Mouse (Mus musculus): ENCODE data around the gene Olfr91. TPM values are rescaled to one million over a fixed set of nuclear protein-coding genes. Genes with fewer than 3 reads are reported as not detected.

Olfr91 gene
- polyA plus RNA-seq, 1 experiment, result not detected

- H3K4me1 ChIP-seq (ENCODE audit: control insufficient read depth, insufficient read depth, low read length), result no peaks in the 10 kb centered on the region
- H3K27ac ChIP-seq (ENCODE audit: control insufficient read depth, insufficient read depth, low read depth, low read length, poor library complexity), result no peak overlapping the region
- no peak for TF ChIP-seq POLR2A (IDR thresholded peaks at IDR 0.05; ENCODE audit: borderline replicate concordance, control insufficient read depth, low read depth, low read length)
- TF ChIP-seq CTCF (IDR thresholded peaks at IDR 0.05; ENCODE audit: control insufficient read depth, insufficient read depth, low read length), result no peak
- H3K4me3 ChIP-seq (replicated peaks; ENCODE audit: control insufficient read depth, low read depth, low read length), result no peak overlapping the region
- WGBS, result 78% methylated on average over 8 of the region's 8 CpGs
Measured at GRCm38 (mm10) chr17:37070121-37070520, 28.0 kb downstream of the Olfr91 start.

GRCm38 (mm10) chr17:37067861-37068260 lies 30.2 kb downstream of the Olfr91 start:
- Histone ChIP-seq H3K4me3 (replicated peaks; ENCODE audit: control insufficient read depth, low read depth, low read length) (no peak overlapping the region), H3K4me1 (ENCODE audit: control insufficient read depth, insufficient read depth, low read length) (no peaks in the 10 kb centered on the region), H3K27ac (ENCODE audit: control insufficient read depth, insufficient read depth, low read depth, low read length, poor library complexity) (no peak overlapping the region)
- 94% methylated on average over 1 of the region's 1 CpGs for WGBS
- TF ChIP-seq POLR2A (IDR thresholded peaks at IDR 0.05; ENCODE audit: borderline replicate concordance, control insufficient read depth, low read depth, low read length) (no peak), CTCF (IDR thresholded peaks at IDR 0.05; ENCODE audit: control insufficient read depth, insufficient read depth, low read length) (no peak)

- Histone ChIP-seq H3K4me3 (replicated peaks; ENCODE audit: control insufficient read depth, low read depth, low read length) (no peak overlapping the region), H3K4me1 (ENCODE audit: control insufficient read depth, insufficient read depth, low read length) (no peaks in the 10 kb centered on the region), H3K27ac (ENCODE audit: control insufficient read depth, insufficient read depth, low read depth, low read length, poor library complexity) (no peak overlapping the region)
- WGBS, result 66% methylated on average over 2 of the region's 2 CpGs
- TF ChIP-seq POLR2A (IDR thresholded peaks at IDR 0.05; ENCODE audit: borderline replicate concordance, control insufficient read depth, low read depth, low read length) (no peak), CTCF (IDR thresholded peaks at IDR 0.05; ENCODE audit: control insufficient read depth, insufficient read depth, low read length) (no peak)
Measured at GRCm38 (mm10) chr17:37065993-37066392, 32.1 kb downstream of the Olfr91 start.

- 85% methylated on average over 11 of the region's 11 CpGs for WGBS
- H3K4me1 ChIP-seq (ENCODE audit: control insufficient read depth, insufficient read depth, low read length), result no peaks in the 10 kb centered on the region
- no peak overlapping the region for H3K27ac ChIP-seq (ENCODE audit: control insufficient read depth, insufficient read depth, low read depth, low read length, poor library complexity)
- no peak overlapping the region for H3K4me3 ChIP-seq (replicated peaks; ENCODE audit: control insufficient read depth, low read depth, low read length)
- TF ChIP-seq POLR2A (IDR thresholded peaks at IDR 0.05; ENCODE audit: borderline replicate concordance, control insufficient read depth, low read depth, low read length), result no peak
- TF ChIP-seq CTCF (IDR thresholded peaks at IDR 0.05; ENCODE audit: control insufficient read depth, insufficient read depth, low read length), result no peak
Measured at GRCm38 (mm10) chr17:37063686-37064495, 34.2 kb downstream of the Olfr91 start.

- Histone ChIP-seq H3K4me3 (replicated peaks; ENCODE audit: control insufficient read depth, low read depth, low read length) (no peak overlapping the region), H3K27ac (ENCODE audit: control insufficient read depth, insufficient read depth, low read depth, low read length, poor library complexity) (no peak overlapping the region), H3K4me1 (ENCODE audit: control insufficient read depth, insufficient read depth, low read length) (no peaks in the 10 kb centered on the region)
- TF ChIP-seq POLR2A (IDR thresholded peaks at IDR 0.05; ENCODE audit: borderline replicate concordance, control insufficient read depth, low read depth, low read length) (no peak), CTCF (IDR thresholded peaks at IDR 0.05; ENCODE audit: control insufficient read depth, insufficient read depth, low read length) (no peak)
- WGBS, result 87% methylated on average over 10 of the region's 10 CpGs
Measured at GRCm38 (mm10) chr17:37063063-37063462, 35.0 kb downstream of the Olfr91 start.

- WGBS, result 86% methylated on average over 10 of the region's 10 CpGs
- no peak overlapping the region for H3K27ac ChIP-seq (ENCODE audit: control insufficient read depth, insufficient read depth, low read depth, low read length, poor library complexity)
- H3K4me1 ChIP-seq (ENCODE audit: control insufficient read depth, insufficient read depth, low read length), result no peaks in the 10 kb centered on the region
- TF ChIP-seq CTCF (IDR thresholded peaks at IDR 0.05; ENCODE audit: control insufficient read depth, insufficient read depth, low read length), result no peak
- TF ChIP-seq POLR2A (IDR thresholded peaks at IDR 0.05; ENCODE audit: borderline replicate concordance, control insufficient read depth, low read depth, low read length), result no peak
- H3K4me3 ChIP-seq (replicated peaks; ENCODE audit: control insufficient read depth, low read depth, low read length), result no peak overlapping the region
Measured at GRCm38 (mm10) chr17:37062101-37062641, 35.9 kb downstream of the Olfr91 start.

GRCm38 (mm10) chr17:37061435-37061834 lies 36.6 kb downstream of the Olfr91 start:
- WGBS, result 75% methylated on average over 3 of the region's 3 CpGs
- H3K4me1 ChIP-seq (ENCODE audit: control insufficient read depth, insufficient read depth, low read length), result no peaks in the 10 kb centered on the region
- no peak overlapping the region for H3K27ac ChIP-seq (ENCODE audit: control insufficient read depth, insufficient read depth, low read depth, low read length, poor library complexity)

GRCm38 (mm10) chr17:37056957-37057356 lies 41.1 kb downstream of the Olfr91 start:
- 79% methylated on average over 6 of the region's 6 CpGs for WGBS
- Histone ChIP-seq H3K27ac (ENCODE audit: control insufficient read depth, insufficient read depth, low read depth, low read length, poor library complexity) (no peak overlapping the region), H3K4me3 (replicated peaks; ENCODE audit: control insufficient read depth, low read depth, low read length) (no peak overlapping the region), H3K4me1 (ENCODE audit: control insufficient read depth, insufficient read depth, low read length) (no peaks in the 10 kb centered on the region; the same call in 1 of the 2 replicates)
- no peak for TF ChIP-seq CTCF (IDR thresholded peaks at IDR 0.05; ENCODE audit: control insufficient read depth, insufficient read depth, low read length)
- TF ChIP-seq POLR2A (IDR thresholded peaks at IDR 0.05; ENCODE audit: borderline replicate concordance, control insufficient read depth, low read depth, low read length), result no peak

More at GRCm38 (mm10) chr17:37061435-37061834, 36.6 kb downstream of the Olfr91 start:
- no peak for TF ChIP-seq POLR2A (IDR thresholded peaks at IDR 0.05; ENCODE audit: borderline replicate concordance, control insufficient read depth, low read depth, low read length)
- TF ChIP-seq CTCF (IDR thresholded peaks at IDR 0.05; ENCODE audit: control insufficient read depth, insufficient read depth, low read length), result no peak
- no peak overlapping the region for H3K4me3 ChIP-seq (replicated peaks; ENCODE audit: control insufficient read depth, low read depth, low read length)

Data from bone marrow, adult 2 months (tissue).